Mouse (Mus musculus) spleen, adult 2 months (tissue): ENCODE results near the gene Cyba. TPM values are rescaled to one million over a fixed set of nuclear protein-coding genes. Genes with fewer than 3 reads are reported as not detected.

Source experiments
- DNase-seq, 2 experiments: peaks; one replicate each; pipeline versions ENCODE4 v3.0.0 to v3.0.0-alpha.2; 2012 to 2021; ENCODE audit warnings: low spot score in 2 of 2, low read depth in 1 of 2
- H3K27ac ChIP-seq: fragments of 200-500 bp; 2 replicates; pipeline ENCODE4 v1.5.1; 2012; ENCODE audit warnings: low read length, inconsistent platforms; ENCODE audit not compliant: insufficient read depth
- H3K27me3 ChIP-seq: fragments of 200-500 bp; 2 replicates; pipeline ENCODE4 v1.6.1; 2012; ENCODE audit warnings: mild to moderate bottlenecking, moderate library complexity, low read length, inconsistent platforms; ENCODE audit not compliant: control insufficient read depth, insufficient read depth
- H3K36me3 ChIP-seq: fragments of 200-500 bp; 2 replicates; pipeline ENCODE4 v1.6.1; 2012; ENCODE audit warnings: mild to moderate bottlenecking, low read length, inconsistent platforms; ENCODE audit not compliant: control insufficient read depth, insufficient read depth
- H3K4me1 ChIP-seq: fragments of 200-500 bp; 2 replicates; pipeline ENCODE4 v1.6.1; 2011; ENCODE audit warnings: inconsistent platforms; ENCODE audit not compliant: control insufficient read depth, insufficient read depth, insufficient read length
- H3K4me3 ChIP-seq: fragments of 200-500 bp; 2 replicates; pipeline ENCODE4 v1.5.1; 2011; ENCODE audit warnings: mild to moderate bottlenecking, inconsistent platforms; ENCODE audit not compliant: insufficient read depth, insufficient read length; ENCODE audit errors: extremely low read depth
- CTCF ChIP-seq: fragments of 200-500 bp; IDR thresholded peaks from 2 replicates; pipeline ENCODE4 v1.5.1; 2011; ENCODE audit warnings: mild to moderate bottlenecking, inconsistent platforms; ENCODE audit not compliant: insufficient read depth, insufficient read length, insufficient replicate concordance; ENCODE audit errors: extremely low read depth
- POLR2A ChIP-seq: fragments of 200-500 bp; IDR thresholded peaks from 2 replicates; pipeline ENCODE4 v1.6.1; 2011; ENCODE audit warnings: low read depth, low read length, inconsistent platforms
- WGBS: fragments of 180-500 bp; shearing (Covaris S2); methylation state at CpG from one replicate; pipeline ENCODE4 v1.1.7; 2018; 5-methylcytosine and 5-hydroxymethylcytosine counted together
- polyA plus RNA-seq: library from polyadenylated mRNA; depleted of rRNA; stranded (reverse); fragments of >200 nt; gene quantifications from 2 replicates; pipeline ENCODE4 v1.2.3, GENCODE M21; 2012; rRNA removed

Cyba gene
- polyA plus RNA-seq, 1 experiment, result 823 TPM

- H3K4me1 ChIP-seq, result no peaks in the 10 kb centered on the region
- H3K36me3 ChIP-seq, result peaks cover 31% of the 10 kb centered on the region
These were observed 43.4 kb downstream of the Cyba start for GRCm38 (mm10) chr8:122389357-122389756.

GRCm38 (mm10) chr8:122383039-122383438, 49.7 kb downstream of the Cyba start:
- H3K4me1 ChIP-seq, result no peaks in the 10 kb centered on the region
- H3K36me3 ChIP-seq, result peaks cover 26% of the 10 kb centered on the region
- WGBS, result 91% methylated on average over 4 of the region's 4 CpGs
- no peak for DNase-seq
- H3K27me3 ChIP-seq, result no peaks in the 10 kb centered on the region
- TF ChIP-seq CTCF (no peak), POLR2A (no peak)
- no peak overlapping the region for H3K4me3 ChIP-seq
- H3K27ac ChIP-seq, result no peak overlapping the region

More at GRCm38 (mm10) chr8:122389357-122389756, 43.4 kb downstream of the Cyba start:
- DNase-seq, result no peak
- no peaks in the 10 kb centered on the region for H3K27me3 ChIP-seq
- H3K27ac ChIP-seq, result no peak overlapping the region
- 94% methylated on average over 3 of the region's 3 CpGs for WGBS
- H3K4me3 ChIP-seq, result no peak overlapping the region
- TF ChIP-seq POLR2A, result no peak
- no peak for TF ChIP-seq CTCF

GRCm38 (mm10) chr8:122376365-122377231, 56.1 kb downstream of the Cyba start, which contains the start of gene Zc3h18:
Gene Zc3h18 (plus strand): TSS chr8:122376609.
- H3K36me3 ChIP-seq, result peaks cover 3% of the 10 kb centered on the region
- H3K27ac ChIP-seq, result peak within 1 kb of the TSS; percentile 93
- H3K27me3 ChIP-seq, result no peaks in the 10 kb centered on the region
- WGBS, result under 1% methylated on average over 98 of the region's 107 CpGs
- DNase-seq, result peak; percentile 95 to 99
- no peaks in the 10 kb centered on the region; the same call in 1 of the 2 replicates for H3K4me1 ChIP-seq
- peak within 1 kb of the TSS; percentile 93 for H3K4me3 ChIP-seq
- TF ChIP-seq POLR2A (peak; percentile 28; the same call in 1 of the 2 replicates), CTCF (0 out of 2 replicates have a peak, but pooled peaks have one; percentile 8)

GRCm38 (mm10) chr8:122375751-122376364, 56.9 kb downstream of the Cyba start:
- Histone ChIP-seq H3K27ac (no peak overlapping the region), H3K27me3 (no peaks in the 10 kb centered on the region)
- 16% methylated on average over 13 of the region's 13 CpGs for WGBS

GRCm38 (mm10) chr8:122375320-122375719, 57.4 kb downstream of the Cyba start:
- 95% methylated on average over 7 of the region's 7 CpGs for WGBS
- Histone ChIP-seq H3K4me1 (no peaks in the 10 kb centered on the region; the same call in 1 of the 2 replicates), H3K27ac (no peak overlapping the region), H3K4me3 (no peak overlapping the region), H3K36me3 (peaks cover 3% of the 10 kb centered on the region), H3K27me3 (no peaks in the 10 kb centered on the region)
- no peak for DNase-seq
- no peak for TF ChIP-seq POLR2A
- TF ChIP-seq CTCF, result no peak

More at GRCm38 (mm10) chr8:122375751-122376364, 56.9 kb downstream of the Cyba start:
- Histone ChIP-seq H3K4me1 (no peaks in the 10 kb centered on the region; the same call in 1 of the 2 replicates), H3K36me3 (peaks cover 3% of the 10 kb centered on the region), H3K4me3 (peak overlapping the region; percentile 61)
- no peak for DNase-seq
- no peak for TF ChIP-seq POLR2A

Other genes starting within 250 kb of the Cyba start
- gene Zfpm1, start 150.8 kb downstream of the Cyba start, polyA plus RNA-seq, result 73.3 and 113 TPM in 2 replicates
- gene Trhr2, start 72.2 kb downstream of the Cyba start, polyA plus RNA-seq, result 0.12 TPM in 1 of 2 replicates, not detected in the other
- gene Zc3h18, start 56.3 kb downstream of the Cyba start, polyA plus RNA-seq, result 29.1 and 30.2 TPM in 2 replicates
- gene Il17c, start 10.9 kb downstream of the Cyba start, polyA plus RNA-seq, result 0.28 TPM in 1 of 2 replicates, not detected in the other
- gene Mvd, start 10.5 kb upstream of the Cyba start, polyA plus RNA-seq, result 17.0 and 20.5 TPM in 2 replicates
- 3.9 and 6.0 TPM in 2 replicates for gene Snai3, start 27.8 kb upstream of the Cyba start, polyA plus RNA-seq
- 79.6 and 115 TPM in 2 replicates for gene Rnf166, start 43.1 kb upstream of the Cyba start, polyA plus RNA-seq
- 40.8 and 50.3 TPM in 2 replicates for gene Ctu2, start 43.2 kb upstream of the Cyba start, polyA plus RNA-seq
- 96.7 and 117 TPM in 2 replicates for gene Piezo1, start 118.4 kb upstream of the Cyba start, polyA plus RNA-seq
- 50.4 and 118 TPM in 2 replicates for gene Cdt1, start 135.1 kb upstream of the Cyba start, polyA plus RNA-seq
- 86.7 and 106 TPM in 2 replicates for gene Aprt, start 144.0 kb upstream of the Cyba start, polyA plus RNA-seq
- 13.1 and 16.4 TPM in 2 replicates for gene Galns, start 178.5 kb upstream of the Cyba start, polyA plus RNA-seq
- 101 and 133 TPM in 2 replicates for gene Trappc2l, start 178.7 kb upstream of the Cyba start, polyA plus RNA-seq
- gene Pabpn1l, start 189.8 kb upstream of the Cyba start, polyA plus RNA-seq, result 0.13 TPM in 1 of 2 replicates, not detected in the other